Mouse (Mus musculus): Measurements from ENCODE around the gene Bax.
"Not testable (repeated sequence)": the region's sequence is repeated elsewhere in the genome, so short reads cannot be mapped to it uniquely, and the experiment has no call there.

Gene Bax

DNA sequence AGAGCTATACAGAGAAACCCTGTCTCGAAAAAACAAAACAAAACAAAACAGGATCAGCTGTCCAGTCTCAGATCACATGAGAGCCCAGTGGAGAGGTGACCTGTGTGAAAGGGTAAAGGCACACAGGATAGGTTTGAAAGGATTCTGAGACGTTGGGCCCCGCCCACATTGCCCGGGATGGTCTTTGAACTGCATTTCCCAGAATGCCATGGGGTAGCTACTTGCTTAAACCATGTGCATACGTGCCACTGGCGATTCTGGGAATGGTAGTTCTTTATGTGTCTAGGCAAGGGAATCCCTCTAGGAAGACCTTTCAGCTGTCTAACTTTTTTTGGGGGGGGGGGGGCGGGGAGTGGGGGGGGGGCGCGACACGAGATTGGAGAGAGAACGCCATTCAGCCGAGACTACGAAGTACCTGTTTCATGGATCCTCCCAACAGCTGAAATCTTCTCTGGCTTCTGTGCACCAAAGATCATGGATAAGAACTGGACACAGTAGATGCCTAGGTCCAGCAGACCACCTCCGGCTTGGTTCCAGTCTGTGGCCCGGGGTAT, 14.8 kb upstream of the Bax start, which contains the start of gene Tulp2:
Gene Tulp2 (plus strand): TSS at position 504 of the 554 bp plus-strand sequence.
- no peak for DNase-seq (ENCODE audit: low spot score in 2 of 2)

GRCm38 (mm10) chr7:45480310-45480709, 13.6 kb upstream of the Bax start:
- DNase-seq (ENCODE audit: low spot score in 2 of 2) = not testable (repeated sequence)

- DNase-seq (ENCODE audit: low spot score in 2 of 2) = no peak
Observed at GRCm38 (mm10) chr7:45478774-45479173, 12.1 kb upstream of the Bax start.

DNA sequence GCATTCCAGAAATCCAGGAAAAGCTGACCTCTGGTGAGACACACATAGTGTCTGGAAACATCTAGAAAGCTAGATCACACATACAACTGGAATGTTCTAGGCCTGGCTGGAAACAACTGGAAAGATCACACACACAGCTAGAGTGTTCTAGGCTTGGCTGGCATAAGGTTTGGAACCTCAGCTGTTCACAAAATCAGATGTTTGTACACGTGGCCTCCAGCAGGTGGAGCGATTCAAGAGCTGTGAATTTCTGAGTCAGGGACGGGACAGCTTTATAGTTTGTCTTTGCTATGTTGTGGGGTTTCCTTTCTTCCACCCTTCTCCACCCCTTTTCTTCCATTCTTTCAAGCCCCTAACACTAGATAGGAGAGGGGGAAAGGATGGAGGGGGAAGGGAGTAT, 10.3 kb upstream of the Bax start:
- DNase-seq (ENCODE audit: low spot score in 2 of 2) = no peak

DNA sequence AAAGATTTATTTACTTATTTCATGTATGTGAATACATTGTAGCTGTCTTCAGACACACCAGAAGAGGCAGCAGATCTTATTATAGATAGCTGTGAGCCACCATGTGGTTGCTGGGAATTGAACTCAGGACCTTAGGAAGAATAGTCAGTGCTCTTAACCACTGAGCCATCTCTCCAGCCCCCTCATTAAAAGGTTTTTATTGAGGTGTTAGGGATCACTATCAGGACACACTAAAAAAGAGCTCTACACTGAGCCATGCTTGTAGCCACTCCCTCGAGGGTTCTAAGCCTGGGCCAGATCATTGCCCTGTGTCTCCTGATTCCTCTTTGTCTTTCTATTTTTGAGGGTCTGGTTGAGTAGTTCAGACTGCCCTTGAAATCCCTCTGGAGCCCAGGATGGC, 9.8 kb upstream of the Bax start:
- DNase-seq (ENCODE audit: low spot score in 2 of 2) = no peak

GRCm38 (mm10) chr7:45475291-45475969, 8.7 kb upstream of the Bax start:
- DNase-seq (ENCODE audit: low spot score in 2 of 2) = no peak

DNA sequence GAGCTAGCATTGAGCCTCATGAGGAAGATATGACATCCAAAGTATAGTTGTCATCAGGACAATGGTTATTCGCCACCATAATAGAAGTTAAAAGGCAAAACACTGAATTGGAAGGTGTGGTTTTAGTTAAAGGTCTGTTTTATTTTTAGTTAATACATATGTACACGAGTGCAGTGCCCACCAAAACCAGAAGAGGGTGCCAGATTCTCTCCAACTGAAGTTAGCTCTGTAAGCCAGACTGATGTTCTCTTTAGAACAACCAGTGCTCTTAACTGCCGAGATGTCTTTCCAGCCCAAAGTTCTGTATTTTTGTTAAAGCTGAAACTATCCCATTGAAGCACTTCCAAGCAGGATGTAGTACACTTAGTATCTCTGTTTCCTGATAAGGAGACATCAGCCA, 4.2 kb upstream of the Bax start:
- DNase-seq (ENCODE audit: low spot score in 2 of 2) = peak; percentile 27 to 77

GRCm38 (mm10) chr7:45467090-45467670, 482 bp upstream of the Bax start:
- DNase-seq (ENCODE audit: low spot score in 2 of 2) = peak in 1 of 2 experiments; percentile 13

GRCm38 (mm10) chr7:45465549-45465948, 1.1 kb downstream of the Bax start:
- DNase-seq (ENCODE audit: low spot score in 2 of 2) = no peak

DNA sequence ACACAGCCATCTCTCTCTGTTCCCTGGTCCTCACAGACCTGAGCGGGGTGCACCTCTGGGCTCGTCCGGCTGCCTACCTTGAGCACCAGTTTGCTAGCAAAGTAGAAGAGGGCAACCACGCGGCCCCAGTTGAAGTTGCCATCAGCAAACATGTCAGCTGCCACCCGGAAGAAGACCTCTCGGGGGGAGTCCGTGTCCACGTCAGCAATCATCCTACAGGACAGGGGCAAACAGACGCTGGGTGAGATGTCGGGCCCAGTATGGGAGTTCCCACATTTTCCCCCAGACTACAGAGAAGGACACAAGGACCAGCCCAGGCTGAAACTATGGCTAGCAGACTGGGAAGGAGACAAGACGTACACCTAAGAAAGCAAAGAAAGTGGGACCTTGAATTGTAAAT, 1.6 kb downstream of the Bax start:
- DNase-seq (ENCODE audit: low spot score in 2 of 2) = no peak

GRCm38 (mm10) chr7:45463987-45464778, 2.5 kb downstream of the Bax start:
- no peak for DNase-seq (ENCODE audit: low spot score in 2 of 2)

GRCm38 (mm10) chr7:45462868-45463267, 3.8 kb downstream of the Bax start:
- not testable (repeated sequence) for DNase-seq (ENCODE audit: low spot score in 2 of 2)

GRCm38 (mm10) chr7:45462325-45462724, 4.4 kb downstream of the Bax start:
- no peak for DNase-seq (ENCODE audit: low spot score in 2 of 2)

DNA sequence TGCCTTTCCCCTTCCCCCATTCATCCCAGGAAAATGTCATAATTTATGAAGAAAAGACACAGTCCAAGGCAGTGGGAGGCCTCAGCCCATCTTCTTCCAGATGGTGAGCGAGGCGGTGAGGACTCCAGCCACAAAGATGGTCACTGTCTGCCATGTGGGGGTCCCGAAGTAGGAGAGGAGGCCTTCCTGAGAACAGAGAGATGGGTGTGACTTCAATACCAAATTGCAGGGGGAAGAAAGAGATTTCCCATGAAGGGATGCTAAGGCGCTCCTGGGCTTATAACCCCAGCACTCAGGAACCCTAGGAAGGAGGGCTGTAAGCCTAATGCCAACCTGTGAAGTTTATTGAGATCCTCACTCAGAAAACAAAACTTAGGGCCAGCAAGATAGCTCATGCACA, 4.9 kb downstream of the Bax start:
- no peak for DNase-seq (ENCODE audit: low spot score in 2 of 2)

GRCm38 (mm10) chr7:45461326-45461725, 5.4 kb downstream of the Bax start:
- DNase-seq (ENCODE audit: low spot score in 2 of 2) = no peak

- DNase-seq (ENCODE audit: low spot score in 2 of 2) = peak; percentile 62 to 72
Observed at GRCm38 (mm10) chr7:45460860-45461314, 5.8 kb downstream of the Bax start.

- DNase-seq (ENCODE audit: low spot score in 2 of 2) = no peak
Observed at GRCm38 (mm10) chr7:45460377-45460776, 6.3 kb downstream of the Bax start.

- peak; percentile 97 for DNase-seq (ENCODE audit: low spot score in 2 of 2)
Observed at GRCm38 (mm10) chr7:45459564-45460140, 7.0 kb downstream of the Bax start, which contains the start of gene Ftl1. Gene Ftl1, minus strand, starts transcription at chr7:45459884.

- peak; percentile 73 to 83 for DNase-seq (ENCODE audit: low spot score in 2 of 2)
Observed at GRCm38 (mm10) chr7:45458748-45459563, 7.7 kb downstream of the Bax start.

- no peak for DNase-seq (ENCODE audit: low spot score in 2 of 2)
Observed at GRCm38 (mm10) chr7:45457204-45458060, 9.3 kb downstream of the Bax start.
